Mouse (Mus musculus): ENCODE data around the gene Rxfp4.

Rxfp4 gene

GRCm38 (mm10) chr3:88651669-88652618, 998 bp downstream of the Rxfp4 start:
- DNase-seq (ENCODE audit: extremely low spot score, low spot score): no peak

- no peak for DNase-seq (ENCODE audit: extremely low spot score, low spot score)
Observed at GRCm38 (mm10) chr3:88650713-88651504, 2.0 kb downstream of the Rxfp4 start.

- no peak for DNase-seq (ENCODE audit: extremely low spot score, low spot score)
Observed at GRCm38 (mm10) chr3:88649967-88650366, 3.0 kb downstream of the Rxfp4 start.

GRCm38 (mm10) chr3:88649186-88649585, 3.8 kb downstream of the Rxfp4 start:
- DNase-seq (ENCODE audit: extremely low spot score, low spot score): no peak

- no peak for DNase-seq (ENCODE audit: extremely low spot score, low spot score)
Observed at GRCm38 (mm10) chr3:88648452-88649168, 4.3 kb downstream of the Rxfp4 start.

GRCm38 (mm10) chr3:88647779-88648413, 5.0 kb downstream of the Rxfp4 start:
- DNase-seq (ENCODE audit: extremely low spot score, low spot score): no peak

- no peak for DNase-seq (ENCODE audit: extremely low spot score, low spot score)
Observed at GRCm38 (mm10) chr3:88647076-88647475, 5.9 kb downstream of the Rxfp4 start.

- no peak for DNase-seq (ENCODE audit: extremely low spot score, low spot score)
Observed at GRCm38 (mm10) chr3:88646426-88646995, 6.4 kb downstream of the Rxfp4 start.

GRCm38 (mm10) chr3:88645937-88646336, 7.0 kb downstream of the Rxfp4 start:
- no peak for DNase-seq (ENCODE audit: extremely low spot score, low spot score)

- DNase-seq (ENCODE audit: extremely low spot score, low spot score): no peak
Observed at GRCm38 (mm10) chr3:88643078-88643477, 9.9 kb downstream of the Rxfp4 start.

- peak; percentile 49 for DNase-seq (ENCODE audit: extremely low spot score, low spot score)
Observed at GRCm38 (mm10) chr3:88640676-88641075, 12.3 kb downstream of the Rxfp4 start.

GRCm38 (mm10) chr3:88639239-88639638, 13.7 kb downstream of the Rxfp4 start:
- no peak for DNase-seq (ENCODE audit: extremely low spot score, low spot score)

GRCm38 (mm10) chr3:88637134-88637533, 15.8 kb downstream of the Rxfp4 start:
- no peak for DNase-seq (ENCODE audit: extremely low spot score, low spot score)

GRCm38 (mm10) chr3:88636555-88636986, 16.4 kb downstream of the Rxfp4 start:
- no peak for DNase-seq (ENCODE audit: extremely low spot score, low spot score)

GRCm38 (mm10) chr3:88635506-88636275, 17.3 kb downstream of the Rxfp4 start:
- DNase-seq (ENCODE audit: extremely low spot score, low spot score): no peak

GRCm38 (mm10) chr3:88633056-88633455, 19.9 kb downstream of the Rxfp4 start:
- no peak for DNase-seq (ENCODE audit: extremely low spot score, low spot score)

- DNase-seq (ENCODE audit: extremely low spot score, low spot score): no peak
Observed at GRCm38 (mm10) chr3:88631921-88632587, 20.9 kb downstream of the Rxfp4 start.

- DNase-seq (ENCODE audit: extremely low spot score, low spot score): no peak
Observed at GRCm38 (mm10) chr3:88630849-88631341, 22.0 kb downstream of the Rxfp4 start.

GRCm38 (mm10) chr3:88630018-88630417, 22.9 kb downstream of the Rxfp4 start:
- no peak for DNase-seq (ENCODE audit: extremely low spot score, low spot score)
